Mouse (Mus musculus) urinary bladder, postnatal 25 days (tissue): Measurements from ENCODE around the gene Gm973.

Source experiments
- DNase-seq: peaks from one replicate; pipeline ENCODE4 v3.0.0; 2022; ENCODE audit warnings: low spot score

The Gm973 gene

DNA sequence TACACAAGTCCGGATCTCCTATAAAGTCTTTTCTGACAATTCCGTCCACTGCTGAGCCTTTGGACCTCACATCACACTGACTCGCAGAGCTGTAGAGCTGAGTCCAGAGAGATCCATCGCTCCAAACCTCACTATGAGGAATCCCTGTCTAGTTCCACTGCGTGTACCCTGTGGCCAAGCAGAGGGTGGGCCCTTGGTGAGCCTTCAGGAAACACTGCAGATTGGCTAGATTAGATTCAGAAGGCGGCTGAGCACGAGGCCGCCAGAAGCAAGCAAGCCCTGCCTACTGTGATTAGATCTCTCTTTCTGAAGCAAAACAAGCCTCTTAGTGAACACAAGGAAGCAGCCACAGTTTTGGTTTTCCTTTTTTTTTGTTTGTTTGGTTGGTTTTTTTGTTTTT, 27.8 kb downstream of the Gm973 start:
- no peak for DNase-seq

GRCm38 (mm10) chr1:59548486-59548885, 32.4 kb downstream of the Gm973 start:
- DNase-seq, result no peak

GRCm38 (mm10) chr1:59549036-59549675, 33.1 kb downstream of the Gm973 start:
- no peak for DNase-seq

DNA sequence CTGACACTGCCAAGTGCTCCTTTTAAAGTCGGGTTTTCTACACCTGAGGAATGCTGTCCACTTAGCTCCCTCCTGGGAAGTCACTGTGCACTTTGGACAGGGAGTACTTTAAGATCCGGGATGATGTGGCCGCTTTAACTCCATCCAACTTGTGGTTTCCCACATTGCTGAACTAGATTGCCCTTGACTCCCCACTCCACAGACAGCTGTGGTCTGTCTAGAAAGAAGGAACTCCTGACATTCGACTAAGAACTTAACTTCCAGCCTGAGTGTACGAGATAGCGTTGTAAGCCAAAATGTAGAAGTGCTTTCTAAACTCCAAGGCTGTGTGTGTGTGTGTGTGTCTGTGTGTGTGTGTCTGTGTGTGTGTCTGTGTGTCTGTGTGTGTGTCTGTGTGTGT, 34.2 kb downstream of the Gm973 start:
- no peak for DNase-seq

DNA sequence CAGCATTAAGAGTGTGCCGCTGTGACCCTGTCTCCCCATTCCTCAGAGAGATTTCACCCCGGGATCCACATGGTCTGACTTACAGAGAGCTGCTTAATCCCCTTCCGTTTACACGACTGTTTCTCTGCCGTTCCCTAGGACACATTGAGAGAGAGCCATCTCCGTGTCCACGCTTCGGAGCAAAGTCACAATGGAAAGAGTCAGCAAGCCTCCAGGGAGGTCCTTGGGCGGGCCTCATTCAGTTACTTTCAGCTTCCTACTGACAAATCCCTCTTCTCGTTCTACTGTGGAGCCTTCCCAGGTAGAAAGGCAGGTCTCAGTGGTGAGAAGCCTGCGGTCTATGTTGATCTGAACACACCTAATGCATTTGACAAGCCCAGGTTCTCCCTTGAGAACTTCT, 34.9 kb downstream of the Gm973 start:
- DNase-seq, result no peak

DNA sequence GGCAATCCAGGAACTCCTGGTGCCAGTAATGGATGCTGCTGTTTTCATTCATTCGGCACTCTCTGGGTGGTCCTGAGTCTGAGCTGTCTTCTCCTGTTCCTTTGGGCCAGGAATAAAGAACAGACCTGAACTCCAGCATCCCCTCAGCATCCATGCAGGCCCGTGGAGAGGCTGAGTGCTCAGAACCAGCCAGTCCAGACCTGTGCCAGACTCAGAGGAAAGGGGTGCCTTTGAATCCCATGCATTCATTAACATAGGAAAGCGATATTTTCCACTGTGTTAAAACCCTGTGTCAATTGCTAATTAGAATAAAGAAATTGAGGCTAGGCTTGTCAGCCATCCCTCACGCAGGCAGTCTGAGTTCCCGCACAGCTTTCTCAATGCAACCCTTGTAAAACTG, 37.6 kb downstream of the Gm973 start:
- no peak for DNase-seq

DNA sequence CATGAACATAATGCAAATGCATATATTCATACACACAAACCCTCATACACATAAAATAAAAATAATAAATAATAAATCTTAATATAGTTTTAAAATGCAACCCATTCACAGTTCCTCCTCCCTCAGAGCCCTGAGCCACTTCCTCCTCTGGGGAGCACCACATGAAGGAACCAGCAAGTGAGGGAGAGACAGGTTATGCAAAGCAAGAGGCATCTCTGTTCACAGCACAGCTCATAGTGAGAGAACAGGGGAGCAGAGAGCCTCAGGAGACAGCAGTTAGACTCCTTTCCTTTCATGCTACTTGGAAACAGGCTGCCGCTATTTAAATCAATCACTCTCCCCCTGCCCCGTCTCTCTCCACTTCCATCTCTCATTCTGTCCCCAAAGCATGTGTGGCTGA, 47.5 kb downstream of the Gm973 start:
- DNase-seq, result no peak

GRCm38 (mm10) chr1:59565804-59566203, 49.7 kb downstream of the Gm973 start:
- DNase-seq, result no peak

DNA sequence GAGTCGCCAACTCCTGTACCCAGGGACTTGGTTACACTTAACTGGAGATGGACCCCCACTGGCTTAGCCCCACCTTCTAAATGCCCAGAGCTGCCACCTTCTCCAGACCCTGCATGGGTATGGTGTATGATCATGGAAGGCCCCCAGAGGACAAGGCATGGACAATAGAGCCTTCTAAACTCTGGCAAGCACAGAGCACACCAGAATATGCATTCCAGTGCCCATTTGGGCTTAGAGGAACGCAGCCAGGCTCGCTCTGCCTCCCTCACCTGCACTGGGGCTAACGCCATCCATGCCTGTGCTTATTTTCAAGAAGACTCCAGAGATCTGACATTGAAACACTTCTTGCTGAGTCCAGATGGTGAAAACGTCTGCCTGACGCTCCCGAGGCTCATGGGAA, 50.2 kb downstream of the Gm973 start:
- no peak for DNase-seq

DNA sequence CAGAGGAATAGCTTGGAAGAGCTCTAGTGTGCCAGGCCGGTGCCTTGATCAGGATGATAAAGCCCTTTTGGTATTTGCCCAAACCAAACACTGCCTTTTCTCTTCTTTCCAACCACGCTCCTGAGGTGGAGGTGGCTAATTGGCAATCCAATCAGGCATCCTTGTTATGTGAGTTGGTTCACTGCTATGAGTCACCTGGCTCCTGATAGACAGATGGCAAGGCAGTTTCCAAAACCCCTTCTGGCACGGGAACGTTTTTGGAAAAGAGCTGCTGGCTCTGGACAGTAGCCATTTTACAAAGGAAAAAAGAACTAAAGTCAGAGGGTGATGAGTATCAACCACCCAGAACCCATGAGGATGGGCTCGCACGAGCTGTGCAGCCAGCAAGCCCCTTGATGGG, 50.9 kb downstream of the Gm973 start:
- no peak for DNase-seq

DNA sequence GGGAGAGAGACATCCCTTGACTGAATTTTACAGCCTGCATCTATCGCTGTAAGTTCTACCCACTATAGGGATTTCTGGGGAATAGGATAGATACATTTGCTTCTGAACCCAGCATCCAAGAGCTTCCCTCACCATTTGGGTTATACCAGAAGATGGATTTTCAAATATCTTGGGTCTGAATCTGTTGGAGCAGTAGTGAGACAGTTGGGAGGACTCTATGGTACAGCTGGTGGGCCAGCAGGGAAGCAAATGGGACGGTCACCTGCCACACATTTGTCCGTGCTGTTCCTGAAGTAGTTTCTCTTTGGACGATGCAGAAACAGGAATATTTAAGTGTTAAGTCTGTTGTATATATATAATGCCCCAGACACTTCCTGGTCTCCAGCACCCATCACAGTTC, 51.5 kb downstream of the Gm973 start:
- DNase-seq, result no peak

DNA sequence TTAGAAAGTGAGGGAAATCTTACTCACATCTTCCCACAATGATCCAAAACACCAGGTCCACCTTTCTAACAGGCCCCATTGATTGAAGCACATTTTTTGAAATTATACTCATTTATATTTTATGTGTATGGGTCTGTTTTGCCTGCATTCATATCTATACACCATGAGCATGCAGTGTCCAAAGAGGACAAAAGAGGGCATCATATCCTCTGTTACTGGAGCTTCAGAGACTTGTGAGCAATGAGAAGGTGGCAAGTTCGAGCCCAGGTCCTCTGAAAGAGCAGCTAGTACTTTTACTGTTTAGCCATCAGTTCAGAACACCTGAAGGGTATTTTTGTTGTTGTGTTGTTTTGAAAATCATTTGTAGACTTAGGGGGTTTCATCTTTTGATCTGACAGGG, 52.2 kb downstream of the Gm973 start:
- DNase-seq, result no peak

DNA sequence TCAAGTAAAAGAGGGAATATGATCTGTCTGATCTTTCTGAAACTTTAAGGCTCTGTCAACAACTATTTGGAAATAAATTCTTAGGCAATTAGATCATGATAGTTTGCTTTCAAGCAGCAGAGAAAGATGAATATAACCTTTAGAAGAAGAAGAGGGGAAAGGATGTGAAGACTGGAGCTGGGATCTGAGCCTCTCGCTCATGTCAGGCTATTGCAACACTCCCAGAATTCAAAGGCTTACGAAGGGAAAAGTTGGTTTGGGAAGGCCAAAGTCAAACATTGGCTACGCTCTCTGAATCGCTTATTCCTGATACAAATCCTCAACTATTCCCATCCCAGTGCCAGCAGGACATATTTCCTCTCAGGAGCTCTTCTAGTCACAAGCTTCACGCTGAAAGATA, 53.2 kb downstream of the Gm973 start:
- no peak for DNase-seq

DNA sequence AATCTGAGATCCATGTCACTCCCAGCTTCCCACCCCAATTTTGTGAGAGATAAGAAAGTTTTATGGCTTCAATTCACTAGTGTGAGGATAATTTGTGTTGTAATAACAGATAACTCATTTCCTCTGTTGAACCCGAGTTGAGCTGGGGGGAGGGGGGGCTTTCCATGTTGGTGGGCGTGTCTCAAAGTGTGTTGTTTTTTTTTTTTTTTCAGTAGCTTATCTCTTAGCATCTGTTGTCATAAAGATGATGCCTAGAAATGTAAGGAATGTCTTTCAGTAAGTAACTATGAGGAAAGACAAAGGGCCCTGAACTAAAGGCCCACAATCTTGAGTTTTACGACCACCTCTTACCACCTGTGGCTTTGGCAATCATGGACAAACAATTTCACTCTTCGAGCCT, 54.7 kb downstream of the Gm973 start:
- no peak for DNase-seq

GRCm38 (mm10) chr1:59571502-59571901, 55.4 kb downstream of the Gm973 start:
- DNase-seq, result no peak

GRCm38 (mm10) chr1:59573843-59574242, 57.8 kb downstream of the Gm973 start:
- DNase-seq, result no peak

GRCm38 (mm10) chr1:59574262-59575187, 58.5 kb downstream of the Gm973 start:
- no peak for DNase-seq

- DNase-seq, result no peak
Measured at GRCm38 (mm10) chr1:59578770-59579169, 62.7 kb downstream of the Gm973 start.

- no peak for DNase-seq
Measured at GRCm38 (mm10) chr1:59579327-59579726, 63.3 kb downstream of the Gm973 start.

- no peak for DNase-seq
Measured at GRCm38 (mm10) chr1:59580131-59580751, 64.2 kb downstream of the Gm973 start.

DNA sequence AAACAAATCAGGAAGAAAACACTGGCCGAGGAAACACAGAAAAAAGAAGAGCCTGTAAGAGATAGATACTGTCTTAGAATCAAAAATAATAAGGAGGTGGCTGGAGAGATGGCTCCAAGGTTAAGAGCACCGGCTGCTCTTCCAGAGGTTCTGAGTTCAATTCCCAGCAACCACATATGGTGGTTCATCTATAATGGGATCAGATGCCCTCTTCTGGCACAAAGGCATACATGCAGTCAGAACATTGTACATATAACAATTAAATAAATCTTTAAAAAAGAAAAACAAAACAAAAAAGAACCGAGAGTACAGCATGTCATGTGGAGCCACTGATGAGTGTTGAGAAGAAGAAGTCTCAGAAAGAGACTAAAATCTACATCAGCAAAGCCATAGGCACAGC, 64.8 kb downstream of the Gm973 start:
- DNase-seq, result no peak

- DNase-seq, result peak; percentile 83
Measured at GRCm38 (mm10) chr1:59584656-59585410, 68.8 kb downstream of the Gm973 start.
